Mouse (Mus musculus) limb, embryonic 12.5 days (tissue): Measurements from ENCODE around the gene Arrdc1. TPM values are rescaled to one million over a fixed set of nuclear protein-coding genes. Genes with fewer than 3 reads are reported as not detected.

Experiments used
- ATAC-seq: fragments of 200-750 bp; cut with Nextera tagmentation; 2 replicates; pipeline ENCODE4 v1.8.0; 2017; ENCODE audit warnings: low read depth, moderate TSS enrichment; ENCODE audit not compliant: insufficient number of reproducible peaks, insufficient read depth, low FRiP score, low TSS enrichment
- H3K27ac ChIP-seq: fragments of 300-500 bp; sonication (generic); 2 replicates; pipeline ENCODE4 v1.5.1; 2016; ENCODE audit warnings: mild to moderate bottlenecking, moderate library complexity
- H3K27me3 ChIP-seq: fragments of 300-500 bp; sonication (generic); 2 replicates; pipeline ENCODE4 v1.6.1; 2016; ENCODE audit warnings: mild to moderate bottlenecking, moderate library complexity
- H3K36me3 ChIP-seq: fragments of 300-500 bp; sonication (generic); 2 replicates; pipeline ENCODE4 v1.6.1; 2016; ENCODE audit warnings: mild to moderate bottlenecking, moderate library complexity
- H3K4me1 ChIP-seq: fragments of 300-500 bp; sonication (generic); replicated peaks from 2 replicates; pipeline ENCODE4 v1.6.1; 2016
- H3K4me2 ChIP-seq: fragments of 300-500 bp; sonication (generic); 2 replicates; pipeline ENCODE4 v1.6.1; 2016; ENCODE audit warnings: mild to moderate bottlenecking, moderate library complexity
- H3K4me3 ChIP-seq: fragments of 300-500 bp; sonication (generic); replicated peaks from 2 replicates; pipeline ENCODE4 v1.5.1; 2016; ENCODE audit warnings: mild to moderate bottlenecking
- H3K9ac ChIP-seq: fragments of 300-500 bp; sonication (generic); replicated peaks from 2 replicates; pipeline ENCODE4 v1.6.1; 2016; ENCODE audit warnings: mild to moderate bottlenecking, moderate library complexity
- H3K9me3 ChIP-seq: fragments of 300-500 bp; sonication (generic); 2 replicates; pipeline ENCODE4 v1.6.1; 2016; ENCODE audit warnings: mild to moderate bottlenecking, moderate library complexity
- WGBS: fragments of 180-500 bp; shearing (Covaris S2); methylation state at CpG from one replicate; pipeline ENCODE4 v1.1.7; 2016; 5-methylcytosine and 5-hydroxymethylcytosine counted together
- microRNA-seq: library from miRNA; unstranded; fragments of <30 nt; microRNA quantifications from one replicate; pipeline ENCODE4, GENCODE M21; 2017
- polyA plus RNA-seq: library from polyadenylated mRNA; unstranded; fragments of >200 nt; fragmentation: Nextera tagmentation; extraction: Ambion mirVana; gene quantifications from 2 replicates; pipeline ENCODE4 v1.2.1, GENCODE M21; 2016

Gene Arrdc1
- polyA plus RNA-seq, 1 experiment from 2014 or later = 21.3 TPM

DNA sequence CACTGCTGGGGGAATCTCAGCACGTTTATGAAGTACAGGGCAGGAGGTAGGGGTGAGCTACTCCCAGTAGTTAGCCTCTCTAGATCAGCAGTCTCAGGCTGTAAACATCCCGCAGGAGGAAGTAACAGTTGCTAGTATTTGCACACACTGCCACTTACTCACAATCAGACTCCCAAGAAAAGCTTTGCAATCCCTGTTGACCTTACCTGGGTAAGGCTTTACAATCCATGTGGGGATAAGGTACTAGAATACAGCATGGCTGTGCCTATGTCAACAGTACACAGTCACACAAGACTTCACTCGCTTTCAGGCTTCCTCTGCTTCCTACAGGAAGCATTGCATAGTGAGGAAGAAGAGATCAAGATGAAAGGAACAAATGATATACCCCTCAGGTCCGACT is 38.3 kb downstream of the Arrdc1 start:
- Histone ChIP-seq H3K4me3 (no peak overlapping the region), H3K36me3 (peaks cover 21% of the 10 kb centered on the region; the same call in 1 of the 2 replicates), H3K4me1 (no peaks in the 10 kb centered on the region), H3K9ac (no peak overlapping the region), H3K4me2 (no peak overlapping the region), H3K27me3 (no peaks in the 10 kb centered on the region), H3K27ac (no peak overlapping the region), H3K9me3 (no peaks in the 10 kb centered on the region)
- ATAC-seq = no peak
- WGBS = 79% methylated on average over 4 of the region's 4 CpGs

DNA sequence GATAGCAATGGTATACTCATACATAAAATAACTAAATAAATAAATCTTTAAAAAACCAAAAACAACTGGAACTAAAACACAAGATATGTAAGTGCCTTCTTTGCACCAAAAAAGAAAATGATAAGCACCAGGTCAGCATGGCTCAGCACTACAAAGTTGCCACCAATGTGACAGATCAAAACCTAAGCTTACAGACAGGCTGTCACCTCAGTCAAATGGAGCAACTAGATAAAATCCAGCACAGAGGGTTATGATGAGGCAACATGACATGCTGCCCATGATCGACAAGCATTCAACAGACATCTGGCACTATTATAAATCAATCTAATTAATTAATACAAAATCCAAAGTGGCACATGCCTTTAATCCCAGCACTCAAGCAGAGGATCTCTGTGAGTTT is 40.8 kb downstream of the Arrdc1 start:
- Histone ChIP-seq H3K27ac (no peak overlapping the region), H3K27me3 (no peaks in the 10 kb centered on the region)
- WGBS = 94% methylated on average over 1 of the region's 1 CpGs

GRCm38 (mm10) chr2:24892318-24892717 is 42.7 kb downstream of the Arrdc1 start:
- WGBS = 86% methylated on average over 5 of the region's 5 CpGs
- Histone ChIP-seq H3K4me2 (no peak overlapping the region), H3K4me3 (no peak overlapping the region), H3K27me3 (no peaks in the 10 kb centered on the region), H3K36me3 (peaks cover 8% of the 10 kb centered on the region; the same call in 1 of the 2 replicates), H3K9ac (no peak overlapping the region), H3K27ac (no peak overlapping the region), H3K4me1 (0 out of 2 replicates have a peak, but pooled peaks cover 2% of the 10 kb centered on the region), H3K9me3 (no peaks in the 10 kb centered on the region)
- ATAC-seq = no peak

More for the DNA sequence above, 40.8 kb downstream of the Arrdc1 start:
- no peak for ATAC-seq
- no peak overlapping the region for H3K9ac ChIP-seq
- H3K4me2 ChIP-seq = no peak overlapping the region
- H3K36me3 ChIP-seq = peaks cover 17% of the 10 kb centered on the region; the same call in 1 of the 2 replicates
- H3K4me1 ChIP-seq = 0 out of 2 replicates have a peak, but pooled peaks cover 2% of the 10 kb centered on the region
- H3K4me3 ChIP-seq = no peak overlapping the region
- H3K9me3 ChIP-seq = no peaks in the 10 kb centered on the region

GRCm38 (mm10) chr2:24890541-24891447 is 44.3 kb downstream of the Arrdc1 start:
- Histone ChIP-seq H3K27ac (no peak overlapping the region), H3K36me3 (peaks cover 17% of the 10 kb centered on the region), H3K9ac (no peak overlapping the region), H3K4me1 (0 out of 2 replicates have a peak, but pooled peaks cover 2% of the 10 kb centered on the region), H3K27me3 (no peaks in the 10 kb centered on the region), H3K4me2 (no peak overlapping the region), H3K4me3 (no peak overlapping the region), H3K9me3 (no peaks in the 10 kb centered on the region)
- WGBS = 76% methylated on average over 6 of the region's 6 CpGs
- no peak for ATAC-seq

DNA sequence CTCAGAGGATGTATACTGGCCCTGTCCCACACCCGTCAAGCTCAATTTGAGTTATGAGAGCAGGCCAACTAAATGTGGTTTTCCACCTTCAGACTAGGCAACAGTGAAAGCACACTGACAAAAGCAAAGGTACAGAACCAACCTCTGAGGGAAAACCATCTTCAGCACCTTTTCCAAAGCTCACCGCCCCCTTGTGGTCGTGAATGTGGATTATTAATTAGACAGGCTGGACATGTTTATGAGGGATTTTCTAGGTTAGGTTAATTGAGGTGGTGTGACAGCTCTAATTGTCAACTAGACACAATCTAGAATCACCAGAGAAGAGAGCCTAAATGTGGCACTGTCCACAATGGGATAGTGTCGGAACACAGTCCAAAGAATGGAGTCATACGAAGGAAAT is 46.2 kb downstream of the Arrdc1 start:
- no peak for ATAC-seq
- no peak overlapping the region for H3K4me2 ChIP-seq
- H3K9ac ChIP-seq = no peak overlapping the region
- H3K9me3 ChIP-seq = no peaks in the 10 kb centered on the region
- no peak overlapping the region for H3K4me3 ChIP-seq
- H3K36me3 ChIP-seq = peaks cover 31% of the 10 kb centered on the region
- WGBS = 83% methylated on average over 5 of the region's 5 CpGs
- no peak overlapping the region for H3K27ac ChIP-seq
- 0 out of 2 replicates have a peak, but pooled peaks cover 2% of the 10 kb centered on the region for H3K4me1 ChIP-seq
- H3K27me3 ChIP-seq = no peaks in the 10 kb centered on the region

GRCm38 (mm10) chr2:24880686-24881085 is 54.4 kb downstream of the Arrdc1 start:
- WGBS = 91% methylated on average over 2 of the region's 2 CpGs
- no peak overlapping the region for H3K4me3 ChIP-seq
- H3K36me3 ChIP-seq = peaks cover 72% of the 10 kb centered on the region
- no peaks in the 10 kb centered on the region for H3K9me3 ChIP-seq
- no peaks in the 10 kb centered on the region for H3K4me1 ChIP-seq
- H3K4me2 ChIP-seq = no peak overlapping the region
- no peaks in the 10 kb centered on the region for H3K27me3 ChIP-seq
- no peak overlapping the region for H3K9ac ChIP-seq
- no peak for ATAC-seq
- no peak overlapping the region for H3K27ac ChIP-seq

Small RNAs within 50 kb of the gene (microRNA-seq; reads per million reads assigned to microRNA genes)
- gene Gm22875 = not detected

Other genes with a start within 250 kb of the Arrdc1 start
- 1.6 and 1.9 TPM in 2 replicates for gene Cacna1b, start 172.1 kb downstream of the Arrdc1 start, polyA plus RNA-seq
- gene Ehmt1, start 15.6 kb downstream of the Arrdc1 start, polyA plus RNA-seq = 122 and 130 TPM in 2 replicates
- gene Zmynd19, start 14.5 kb upstream of the Arrdc1 start, polyA plus RNA-seq = 25.3 and 26.8 TPM in 2 replicates
- 37.5 and 38.7 TPM in 2 replicates for gene Dph7, start 27.1 kb upstream of the Arrdc1 start, polyA plus RNA-seq
- 132 and 147 TPM in 2 replicates for gene Mrpl41, start 39.8 kb upstream of the Arrdc1 start, polyA plus RNA-seq
- 8.2 and 11.0 TPM in 2 replicates for gene Pnpla7, start 40.8 kb upstream of the Arrdc1 start, polyA plus RNA-seq
- gene Nsmf, start 119.1 kb upstream of the Arrdc1 start, polyA plus RNA-seq = 77.8 and 90.6 TPM in 2 replicates
- gene Entpd8, start 145.1 kb upstream of the Arrdc1 start, polyA plus RNA-seq = not detected in 2 replicates
- 0.13 TPM in 1 of 2 replicates, not detected in the other for gene Noxa1, start 159.9 kb upstream of the Arrdc1 start, polyA plus RNA-seq
- gene Nrarp, start 245.5 kb upstream of the Arrdc1 start, polyA plus RNA-seq = 20.6 and 23.1 TPM in 2 replicates